Mouse (Mus musculus): Measurements from ENCODE around the gene Tnip2. TPM values are rescaled to one million over a fixed set of nuclear protein-coding genes. Genes with fewer than 3 reads are reported as not detected.

Tnip2 gene
- polyA plus RNA-seq, 1 experiment from 2014 or later, result 13.2 TPM

- ATAC-seq (ENCODE audit: low FRiP score), result no peak
- H3K4me1 ChIP-seq, result no peaks in the 10 kb centered on the region
- 86% methylated on average over 5 of the region's 5 CpGs for WGBS
Measured at GRCm38 (mm10) chr5:34534776-34535581, 21.2 kb upstream of the Tnip2 start.

GRCm38 (mm10) chr5:34533820-34534219 is 20.0 kb upstream of the Tnip2 start:
- H3K4me2 ChIP-seq, result no peak overlapping the region
- no peaks in the 10 kb centered on the region for H3K27me3 ChIP-seq (replicated peaks)
- H3K36me3 ChIP-seq, result no peaks in the 10 kb centered on the region
- no peaks in the 10 kb centered on the region for H3K9me3 ChIP-seq (replicated peaks)
- no peak overlapping the region for H3K27ac ChIP-seq (replicated peaks)
- no peak overlapping the region for H3K9ac ChIP-seq (replicated peaks)
- no peaks in the 10 kb centered on the region for H3K4me1 ChIP-seq
- WGBS, result 83% methylated on average over 3 of the region's 3 CpGs
- no peak for ATAC-seq (ENCODE audit: low FRiP score)
- no peak overlapping the region for H3K4me3 ChIP-seq (replicated peaks)

More at GRCm38 (mm10) chr5:34534776-34535581, 21.2 kb upstream of the Tnip2 start:
- H3K36me3 ChIP-seq, result no peaks in the 10 kb centered on the region
- no peak overlapping the region for H3K9ac ChIP-seq (replicated peaks)
- no peak overlapping the region for H3K4me2 ChIP-seq
- H3K27me3 ChIP-seq (replicated peaks), result no peaks in the 10 kb centered on the region
- H3K4me3 ChIP-seq (replicated peaks), result no peak overlapping the region
- H3K9me3 ChIP-seq (replicated peaks), result no peaks in the 10 kb centered on the region
- H3K27ac ChIP-seq (replicated peaks), result no peak overlapping the region

- Histone ChIP-seq H3K4me2 (no peak overlapping the region), H3K4me1 (no peaks in the 10 kb centered on the region), H3K9me3 (replicated peaks) (no peaks in the 10 kb centered on the region), H3K27me3 (replicated peaks) (no peaks in the 10 kb centered on the region), H3K9ac (replicated peaks) (no peak overlapping the region), H3K27ac (replicated peaks) (no peak overlapping the region), H3K36me3 (no peaks in the 10 kb centered on the region), H3K4me3 (replicated peaks) (no peak overlapping the region)
- 71% methylated on average over 5 of the region's 5 CpGs for WGBS
- ATAC-seq (ENCODE audit: low FRiP score), result no peak
Measured at GRCm38 (mm10) chr5:34533066-34533465, 19.3 kb upstream of the Tnip2 start.

- Histone ChIP-seq H3K9ac (replicated peaks) (no peak overlapping the region), H3K27ac (replicated peaks) (no peak overlapping the region), H3K4me2 (no peak overlapping the region), H3K9me3 (replicated peaks) (no peaks in the 10 kb centered on the region), H3K4me3 (replicated peaks) (no peak overlapping the region), H3K27me3 (replicated peaks) (no peaks in the 10 kb centered on the region), H3K36me3 (no peaks in the 10 kb centered on the region), H3K4me1 (peaks cover 6% of the 10 kb centered on the region)
- 45% methylated on average over 4 of the region's 4 CpGs for WGBS
- no peak for ATAC-seq (ENCODE audit: low FRiP score)
Measured at GRCm38 (mm10) chr5:34530687-34531086, 16.9 kb upstream of the Tnip2 start.

- Histone ChIP-seq H3K9me3 (replicated peaks) (no peaks in the 10 kb centered on the region), H3K4me3 (replicated peaks) (no peak overlapping the region), H3K4me2 (no peak overlapping the region), H3K27me3 (replicated peaks) (no peaks in the 10 kb centered on the region), H3K4me1 (peaks cover 6% of the 10 kb centered on the region), H3K9ac (replicated peaks) (no peak overlapping the region), H3K36me3 (no peaks in the 10 kb centered on the region), H3K27ac (replicated peaks) (no peak overlapping the region)
- ATAC-seq (ENCODE audit: low FRiP score), result no peak
- WGBS, result 72% methylated on average over 5 of the region's 5 CpGs
Measured at GRCm38 (mm10) chr5:34530116-34530515, 16.3 kb upstream of the Tnip2 start.

GRCm38 (mm10) chr5:34528724-34529123 is 14.9 kb upstream of the Tnip2 start:
- Histone ChIP-seq H3K27ac (replicated peaks) (no peak overlapping the region), H3K9me3 (replicated peaks) (no peaks in the 10 kb centered on the region), H3K4me2 (no peak overlapping the region), H3K27me3 (replicated peaks) (peaks cover 4% of the 10 kb centered on the region; the same call in 1 of the 2 replicates), H3K36me3 (no peaks in the 10 kb centered on the region), H3K4me1 (peaks cover 6% of the 10 kb centered on the region), H3K9ac (replicated peaks) (no peak overlapping the region), H3K4me3 (replicated peaks) (no peak overlapping the region)
- no peak for ATAC-seq (ENCODE audit: low FRiP score)
- 85% methylated on average over 5 of the region's 5 CpGs for WGBS

- Histone ChIP-seq H3K4me2 (no peak overlapping the region), H3K4me3 (replicated peaks) (no peak overlapping the region), H3K27ac (replicated peaks) (no peak overlapping the region), H3K4me1 (peaks cover 6% of the 10 kb centered on the region), H3K27me3 (replicated peaks) (peaks cover 4% of the 10 kb centered on the region; the same call in 1 of the 2 replicates), H3K9ac (replicated peaks) (no peak overlapping the region), H3K9me3 (replicated peaks) (no peaks in the 10 kb centered on the region), H3K36me3 (no peaks in the 10 kb centered on the region)
- no peak for ATAC-seq (ENCODE audit: low FRiP score)
- 79% methylated on average over 2 of the region's 2 CpGs for WGBS
Measured at GRCm38 (mm10) chr5:34527352-34527751, 13.6 kb upstream of the Tnip2 start.

- WGBS, result 51% methylated on average over 5 of the region's 5 CpGs
- H3K4me1 ChIP-seq, result peaks cover 6% of the 10 kb centered on the region
- ATAC-seq (ENCODE audit: low FRiP score), result no peak
- H3K36me3 ChIP-seq, result no peaks in the 10 kb centered on the region
- no peak overlapping the region for H3K9ac ChIP-seq (replicated peaks)
- H3K27me3 ChIP-seq (replicated peaks), result peaks cover 4% of the 10 kb centered on the region; the same call in 1 of the 2 replicates
- no peak overlapping the region for H3K4me3 ChIP-seq (replicated peaks)
- H3K4me2 ChIP-seq, result peak overlapping the region; percentile 81
- H3K27ac ChIP-seq (replicated peaks), result no peak overlapping the region
- H3K9me3 ChIP-seq (replicated peaks), result no peaks in the 10 kb centered on the region
Measured at GRCm38 (mm10) chr5:34526477-34526775, 12.6 kb upstream of the Tnip2 start.

GRCm38 (mm10) chr5:34525663-34526476 is 12.1 kb upstream of the Tnip2 start, which contains the start of gene Sh3bp2:
Gene Sh3bp2, plus strand, starts transcription at chr5:34525838.
- Histone ChIP-seq H3K27me3 (replicated peaks) (peaks cover 4% of the 10 kb centered on the region; the same call in 1 of the 2 replicates), H3K27ac (replicated peaks) (no peak within 1 kb of the TSS), H3K9me3 (replicated peaks) (no peaks in the 10 kb centered on the region), H3K4me2 (peak within 1 kb of the TSS; percentile 81), H3K4me1 (peaks cover 6% of the 10 kb centered on the region), H3K36me3 (no peaks in the 10 kb centered on the region), H3K4me3 (replicated peaks) (peak within 1 kb of the TSS; percentile 51), H3K9ac (replicated peaks) (peak within 1 kb of the TSS; percentile 57)
- ATAC-seq (ENCODE audit: low FRiP score), result peak; percentile 86
- WGBS, result 2% methylated on average over 38 of the region's 38 CpGs

GRCm38 (mm10) chr5:34524511-34524910 is 10.7 kb upstream of the Tnip2 start:
- H3K9me3 ChIP-seq (replicated peaks), result no peaks in the 10 kb centered on the region
- peaks cover 6% of the 10 kb centered on the region for H3K4me1 ChIP-seq
- H3K27ac ChIP-seq (replicated peaks), result no peak overlapping the region
- H3K4me2 ChIP-seq, result no peak overlapping the region
- ATAC-seq (ENCODE audit: low FRiP score), result no peak
- no peak overlapping the region for H3K4me3 ChIP-seq (replicated peaks)
- peaks cover 4% of the 10 kb centered on the region; the same call in 1 of the 2 replicates for H3K27me3 ChIP-seq (replicated peaks)
- no peaks in the 10 kb centered on the region for H3K36me3 ChIP-seq
- H3K9ac ChIP-seq (replicated peaks), result no peak overlapping the region

GRCm38 (mm10) chr5:34523958-34524485 is 10.2 kb upstream of the Tnip2 start:
- no peaks in the 10 kb centered on the region for H3K9me3 ChIP-seq (replicated peaks)
- no peaks in the 10 kb centered on the region for H3K36me3 ChIP-seq
- no peak overlapping the region for H3K27ac ChIP-seq (replicated peaks)
- H3K9ac ChIP-seq (replicated peaks), result no peak overlapping the region
- H3K4me2 ChIP-seq, result no peak overlapping the region
- peaks cover 6% of the 10 kb centered on the region for H3K4me1 ChIP-seq
- WGBS, result 59% methylated on average over 4 of the region's 4 CpGs
- ATAC-seq (ENCODE audit: low FRiP score), result no peak
- peaks cover 4% of the 10 kb centered on the region; the same call in 1 of the 2 replicates for H3K27me3 ChIP-seq (replicated peaks)
- H3K4me3 ChIP-seq (replicated peaks), result no peak overlapping the region

Measured in neural tube, embryonic 15.5 days (tissue).